Mouse (Mus musculus): ENCODE data around the gene Kif3c.
"Not testable (repeated sequence)": the region's sequence is repeated elsewhere in the genome, so short reads cannot be mapped to it uniquely, and the experiment has no call there.

The Kif3c gene

DNA sequence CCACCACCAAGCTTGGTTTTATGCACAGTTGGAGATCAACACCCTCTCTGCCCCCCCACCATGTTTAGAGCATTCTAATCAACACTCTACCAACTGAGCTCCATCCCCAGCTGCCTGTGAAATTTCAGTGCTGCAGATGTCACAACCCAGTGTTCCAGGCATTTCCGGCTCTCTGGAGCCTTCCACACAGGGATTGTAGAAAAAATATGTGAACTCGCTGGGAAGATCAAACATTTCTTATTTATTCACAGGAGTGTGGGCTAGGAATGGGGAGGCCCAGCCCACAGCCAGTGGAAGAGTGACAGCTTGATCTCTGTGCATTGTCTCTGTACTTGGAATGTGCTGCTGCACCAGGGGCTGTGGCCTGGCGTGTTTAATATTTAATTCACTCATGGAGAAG lies 3.8 kb downstream of the Kif3c start:
- DNase-seq (ENCODE audit: low read depth, low spot score) = no peak

DNA sequence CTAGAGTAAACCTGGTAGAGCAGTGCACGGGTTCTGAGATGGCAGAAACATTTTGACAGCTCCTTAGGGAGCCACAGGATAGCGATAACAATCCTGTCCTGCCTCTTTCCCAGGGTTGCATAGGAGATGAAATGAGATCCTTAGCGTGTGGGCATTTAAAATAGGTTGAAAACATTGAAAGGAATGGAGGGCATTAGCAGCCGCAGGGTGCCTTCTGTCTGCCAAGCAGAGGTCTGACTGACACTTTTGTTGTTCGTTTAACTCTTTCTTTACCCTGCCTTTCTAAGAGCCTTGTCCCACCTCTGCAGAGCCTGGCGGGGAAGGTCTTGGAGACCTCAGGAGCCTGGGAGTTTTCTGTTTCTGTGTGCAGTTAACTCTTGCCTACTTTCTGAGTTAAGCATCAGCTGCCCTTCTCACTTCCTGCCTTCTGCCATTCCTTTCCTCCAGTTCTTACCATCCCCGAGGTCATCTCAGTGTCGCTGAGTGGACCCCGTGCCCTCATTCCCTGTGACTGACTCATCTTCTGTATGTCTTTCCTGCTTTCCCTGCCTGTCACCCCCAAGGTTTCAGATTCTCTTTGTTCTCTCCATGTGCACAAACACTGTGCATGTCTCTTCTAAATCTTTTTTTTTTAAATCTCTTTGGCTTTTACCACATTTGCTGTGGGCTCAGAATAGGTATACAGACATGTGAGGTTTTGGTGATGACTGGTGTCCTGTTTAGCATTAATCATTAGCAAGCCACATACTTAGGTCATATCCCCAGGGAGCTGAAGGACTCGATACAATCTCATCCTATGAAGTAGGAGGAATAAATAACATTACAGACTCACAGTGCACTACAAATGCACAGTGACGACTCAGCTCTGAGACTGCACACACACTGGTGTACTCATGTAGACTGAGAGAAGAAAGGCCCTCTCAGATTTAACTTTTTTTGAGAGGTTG lies 6.3 kb downstream of the Kif3c start:
- DNase-seq (ENCODE audit: low read depth, low spot score) = no peak

DNA sequence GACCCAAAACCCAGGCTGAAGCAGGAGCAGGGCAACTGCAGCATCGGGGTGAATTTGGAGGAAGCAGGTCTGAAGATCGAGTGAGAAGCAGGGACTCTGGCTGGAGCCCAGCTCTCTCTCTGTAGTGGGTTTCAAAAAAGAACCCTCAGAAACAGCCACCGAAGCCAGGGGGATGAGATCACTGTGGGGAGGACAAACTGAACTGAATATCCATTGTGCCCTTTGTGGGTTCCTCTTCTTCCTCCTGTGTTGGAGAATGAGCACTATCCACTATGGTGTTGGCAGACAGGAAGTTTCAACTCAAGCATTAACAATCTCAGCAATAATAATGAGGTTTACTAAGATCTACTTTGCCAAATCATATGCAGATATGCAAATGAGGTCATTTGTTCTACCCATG lies 7.1 kb downstream of the Kif3c start:
- no peak for DNase-seq (ENCODE audit: low read depth, low spot score)

DNA sequence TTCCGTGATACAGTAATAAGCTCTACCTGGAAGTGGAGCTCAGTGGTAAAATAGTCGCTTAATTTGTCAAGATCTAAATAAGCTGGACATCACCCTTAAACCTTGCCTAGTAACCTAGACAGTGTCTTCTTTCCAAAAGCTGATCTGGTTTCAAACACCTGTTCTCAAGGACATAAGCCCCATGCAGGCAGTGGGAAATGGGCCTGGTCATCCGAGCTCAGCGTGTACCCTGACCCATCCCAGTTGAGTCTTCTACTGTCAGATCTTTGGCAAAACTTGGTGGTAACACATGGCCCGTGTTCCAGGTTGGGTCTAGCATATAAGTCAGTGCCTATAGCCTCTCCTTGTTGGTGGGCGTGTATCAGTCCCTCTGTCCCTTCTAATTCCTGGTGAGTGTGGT lies 8.6 kb downstream of the Kif3c start:
- DNase-seq (ENCODE audit: low read depth, low spot score) = no peak

DNA sequence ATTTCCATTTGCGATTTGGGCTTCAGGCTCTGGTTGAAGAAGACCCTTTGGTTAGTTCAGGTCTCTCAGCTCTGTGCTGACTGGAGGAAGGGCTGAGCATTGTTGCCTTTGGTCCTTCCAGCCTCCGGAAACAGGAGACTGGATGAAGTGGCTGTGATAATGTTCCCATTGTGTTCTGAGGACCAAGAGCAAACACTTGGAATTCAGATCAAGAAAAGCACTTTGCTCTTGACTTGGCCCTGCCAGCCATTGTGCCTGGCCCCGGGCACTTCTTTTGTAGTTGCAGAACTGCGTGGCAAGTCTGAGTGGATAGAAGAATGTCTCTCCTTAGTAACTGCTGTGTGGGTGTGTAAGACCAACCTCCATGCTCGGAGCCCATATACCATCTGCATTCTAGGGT lies 9.6 kb downstream of the Kif3c start:
- DNase-seq (ENCODE audit: low read depth, low spot score) = no peak

DNA sequence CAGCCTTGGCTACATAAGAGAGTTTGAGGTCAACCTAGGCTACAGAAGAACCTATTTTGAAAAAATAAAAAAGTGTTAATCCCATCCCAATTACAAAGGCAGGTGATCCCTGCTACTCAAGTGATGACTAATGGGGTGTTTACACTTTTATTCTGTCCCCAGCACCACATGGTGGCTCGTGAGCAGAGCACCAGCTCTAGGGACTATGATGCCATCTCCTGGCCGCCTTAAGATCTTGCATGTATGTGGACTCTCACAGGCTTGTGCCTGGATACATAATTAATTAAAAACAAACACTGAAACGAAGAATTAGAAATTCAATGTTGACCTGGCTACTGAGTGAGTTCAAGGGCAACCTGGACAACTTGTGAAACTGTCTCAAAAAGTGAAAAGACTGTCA lies 12.3 kb downstream of the Kif3c start:
- DNase-seq (ENCODE audit: low read depth, low spot score) = peak; percentile 39

DNA sequence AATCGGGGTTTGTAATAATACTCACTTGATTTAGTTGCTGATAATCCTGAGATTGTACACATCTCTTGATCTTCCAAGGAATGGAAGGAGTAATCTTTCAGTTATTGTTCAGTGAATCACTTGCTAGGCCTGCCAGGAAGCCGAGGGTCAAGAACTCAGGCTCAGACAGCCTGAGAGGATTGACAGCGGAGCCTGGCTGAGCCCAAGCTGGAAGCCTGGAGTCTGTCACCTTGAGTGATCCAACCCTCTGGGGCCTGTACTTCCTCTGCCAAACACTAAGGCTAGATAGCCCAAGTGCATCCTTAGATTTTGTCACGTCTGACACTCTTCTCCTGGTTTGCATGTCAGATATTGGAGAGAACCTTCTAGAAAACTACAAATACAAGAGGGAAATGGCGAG lies 12.8 kb downstream of the Kif3c start:
- DNase-seq (ENCODE audit: low read depth, low spot score) = no peak

DNA sequence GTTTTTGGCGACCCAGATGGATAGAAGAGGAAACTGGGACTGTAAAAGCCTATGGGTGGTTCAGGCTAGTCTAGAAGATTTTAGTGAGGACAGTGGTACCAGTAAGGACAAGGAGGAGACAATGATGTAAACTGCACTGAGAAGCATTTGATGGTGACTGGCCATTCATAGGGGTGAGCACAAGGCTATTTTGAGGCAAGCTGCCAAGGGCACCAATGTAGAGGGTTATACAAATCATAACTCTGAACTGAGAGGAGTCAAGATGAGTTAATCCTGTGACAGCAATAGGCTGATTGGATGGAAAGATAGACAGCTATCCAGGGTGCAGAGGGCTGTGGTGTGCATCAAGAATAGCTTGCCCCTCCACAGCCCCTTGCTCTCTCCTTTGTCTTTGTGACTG lies 19.9 kb downstream of the Kif3c start:
- DNase-seq (ENCODE audit: low read depth, low spot score) = no peak

DNA sequence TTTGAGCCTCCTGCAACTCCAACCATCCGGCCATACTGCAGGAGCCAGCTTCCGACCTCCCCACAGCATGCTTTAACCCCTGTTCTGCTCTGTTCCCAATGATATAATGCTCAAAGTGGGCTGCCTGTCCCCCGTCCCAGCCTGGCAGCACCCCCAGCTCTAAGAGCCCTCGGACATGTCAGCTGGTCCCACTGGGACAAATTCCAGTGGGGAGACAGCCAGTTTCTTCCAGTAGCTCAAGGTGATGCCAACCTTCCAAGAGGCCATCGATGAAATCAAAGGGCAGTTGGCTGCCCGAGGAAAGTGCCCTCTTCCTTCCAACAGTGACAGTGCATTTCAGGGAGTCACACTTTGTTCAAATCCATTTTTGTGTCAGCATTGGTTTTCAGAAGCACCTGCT lies 20.3 kb downstream of the Kif3c start:
- no peak for DNase-seq (ENCODE audit: low read depth, low spot score)

DNA sequence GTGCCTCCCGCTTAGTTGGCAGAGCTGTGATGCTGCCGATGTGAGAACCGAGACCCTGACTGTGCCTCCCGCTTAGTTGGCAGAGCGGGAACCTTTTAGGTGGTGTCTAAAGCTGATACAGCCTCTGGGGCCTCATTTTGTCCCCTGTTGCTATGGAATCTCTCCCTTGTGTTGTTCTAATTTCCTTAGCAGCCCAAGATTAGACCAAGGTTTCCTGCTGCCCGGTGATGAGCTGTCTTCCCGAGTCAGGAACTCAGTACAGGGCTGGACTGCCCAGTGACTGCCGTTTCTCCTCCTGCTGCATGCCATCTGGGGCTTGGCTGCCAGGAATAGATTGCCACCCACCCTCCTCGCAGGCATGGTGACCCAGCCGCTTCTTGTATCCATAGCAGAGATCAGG lies 21.0 kb downstream of the Kif3c start:
- DNase-seq (ENCODE audit: low read depth, low spot score) = no peak

DNA sequence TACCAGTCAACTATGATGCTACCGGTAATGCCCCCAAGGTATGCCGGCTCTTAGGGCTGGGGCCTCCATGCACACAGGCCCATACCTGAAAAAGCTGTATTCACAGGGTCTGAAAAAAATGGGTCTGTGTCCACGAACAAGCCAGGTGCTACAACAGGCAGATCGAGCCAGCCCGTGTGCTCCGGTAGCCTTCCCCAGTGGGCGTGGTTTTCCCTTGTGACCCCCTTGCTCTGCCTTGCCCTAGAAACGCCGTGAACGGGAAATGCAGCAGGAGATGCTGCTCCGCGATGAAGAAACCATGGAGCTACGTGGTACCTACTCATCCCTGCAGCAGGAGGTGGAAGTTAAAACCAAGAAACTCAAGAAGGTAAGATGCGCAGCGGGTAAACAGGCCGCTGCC lies 23.0 kb downstream of the Kif3c start:
- DNase-seq (ENCODE audit: low read depth, low spot score) = no peak

DNA sequence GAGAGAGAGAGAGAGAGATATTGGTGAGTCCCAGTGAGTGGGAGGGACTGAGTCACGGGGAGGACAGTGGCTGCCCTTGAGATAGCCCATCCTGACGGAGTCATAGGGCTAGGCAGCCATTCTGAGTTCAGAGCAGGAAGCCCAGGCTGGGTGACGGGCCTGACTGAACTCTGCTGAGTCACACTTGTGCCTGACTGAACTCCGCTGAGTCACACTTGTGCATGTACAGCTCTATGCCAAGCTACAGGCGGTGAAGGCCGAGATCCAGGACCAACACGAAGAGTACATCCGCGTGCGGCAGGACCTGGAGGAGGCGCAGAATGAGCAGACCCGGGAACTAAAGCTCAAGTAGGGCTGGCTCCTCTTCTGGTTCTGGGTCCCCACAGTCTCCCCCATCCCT lies 24.5 kb downstream of the Kif3c start:
- no peak for DNase-seq (ENCODE audit: low read depth, low spot score)

DNA sequence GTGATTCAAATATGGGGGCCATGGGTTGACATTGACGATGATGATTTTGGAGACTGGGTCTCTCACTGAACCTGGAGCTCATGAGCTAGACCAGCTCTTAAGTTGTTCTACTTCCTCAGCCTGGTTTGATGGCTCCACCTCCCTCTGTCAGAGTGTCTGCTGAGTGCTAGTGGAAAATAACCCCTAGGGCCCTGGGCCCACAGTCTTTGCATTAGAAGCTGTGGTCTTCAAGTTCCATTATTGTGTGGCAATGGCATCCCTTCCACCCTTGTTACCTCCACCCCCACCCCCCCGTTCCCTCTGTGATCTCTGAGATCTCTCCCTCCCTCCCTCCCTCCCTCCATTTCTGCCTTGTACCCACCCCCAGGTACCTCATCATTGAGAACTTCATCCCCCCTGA lies 25.1 kb downstream of the Kif3c start:
- no peak for DNase-seq (ENCODE audit: low read depth, low spot score)

DNA sequence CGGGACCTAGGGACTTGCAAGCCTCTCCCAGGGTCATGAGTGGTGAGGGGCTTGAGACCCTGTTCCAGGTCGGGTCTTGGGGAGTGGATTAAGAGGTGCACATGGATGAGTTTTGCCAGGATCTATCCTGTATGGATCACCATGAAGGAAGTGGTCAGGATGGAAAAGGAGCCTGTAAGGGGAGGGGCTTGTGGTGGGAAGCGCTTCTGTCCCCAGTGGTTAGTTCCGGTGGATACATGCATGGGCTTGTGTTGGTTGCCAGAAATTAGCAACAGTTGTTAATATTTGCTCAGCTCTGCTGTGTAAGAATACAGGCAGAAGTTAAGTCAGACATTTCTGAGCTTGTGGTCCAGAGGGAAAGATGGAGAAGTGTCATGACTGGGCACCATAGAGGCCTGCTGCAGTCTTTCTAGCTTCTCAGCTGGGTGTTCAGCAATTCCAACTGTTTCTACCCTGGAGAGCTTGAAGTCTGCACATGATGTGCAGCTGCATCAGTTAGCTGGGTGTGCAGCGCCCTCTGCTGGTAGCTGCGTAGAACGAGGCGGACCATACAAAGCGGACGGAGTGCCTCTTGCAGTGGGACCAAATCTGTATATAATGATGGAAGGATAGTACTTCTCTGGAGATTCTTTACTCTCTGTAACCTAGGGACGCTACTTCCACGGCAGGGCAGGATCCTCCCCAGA lies 25.8 kb downstream of the Kif3c start:
- DNase-seq (ENCODE audit: low read depth, low spot score) = peak; percentile 70

DNA sequence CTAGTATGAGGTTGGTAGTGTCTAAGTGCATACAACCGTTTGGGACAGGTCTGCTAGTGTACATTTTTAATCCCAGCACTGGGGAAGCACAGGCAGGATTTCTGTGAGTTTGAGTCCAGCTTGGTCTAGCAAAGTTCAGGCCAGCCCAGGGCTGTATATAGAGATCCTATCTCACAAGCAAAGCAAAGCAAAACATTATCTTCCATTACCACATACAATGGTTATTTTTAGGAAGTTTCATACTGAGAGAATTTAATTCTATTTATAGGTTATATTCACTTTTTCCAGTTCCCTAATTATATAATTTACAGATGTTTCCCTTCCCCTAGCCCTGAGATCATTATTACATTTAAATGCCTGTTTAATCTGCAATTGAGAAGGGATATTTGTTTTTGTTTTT lies 26.3 kb downstream of the Kif3c start:
- no peak for DNase-seq (ENCODE audit: low read depth, low spot score)

DNA sequence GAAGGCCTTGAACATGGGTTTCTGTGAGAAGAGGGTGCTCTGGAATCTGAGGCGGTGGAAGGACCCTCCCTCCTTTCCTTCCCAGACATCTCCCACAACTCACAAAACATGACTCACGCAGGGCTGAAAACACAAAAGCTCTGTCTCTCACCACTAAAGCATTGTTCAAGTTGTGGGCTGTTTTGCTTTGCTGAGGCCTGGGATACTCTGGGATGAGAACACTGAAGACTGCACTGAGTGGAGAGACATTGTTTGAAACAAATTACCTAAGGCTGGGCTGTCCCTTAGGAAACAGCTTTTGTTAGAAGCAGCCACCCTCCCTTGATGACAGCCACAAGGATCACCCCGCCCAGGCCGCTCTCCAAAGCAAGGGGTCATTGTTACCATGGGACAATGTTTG lies 28.2 kb downstream of the Kif3c start:
- DNase-seq (ENCODE audit: low read depth, low spot score) = no peak

DNA sequence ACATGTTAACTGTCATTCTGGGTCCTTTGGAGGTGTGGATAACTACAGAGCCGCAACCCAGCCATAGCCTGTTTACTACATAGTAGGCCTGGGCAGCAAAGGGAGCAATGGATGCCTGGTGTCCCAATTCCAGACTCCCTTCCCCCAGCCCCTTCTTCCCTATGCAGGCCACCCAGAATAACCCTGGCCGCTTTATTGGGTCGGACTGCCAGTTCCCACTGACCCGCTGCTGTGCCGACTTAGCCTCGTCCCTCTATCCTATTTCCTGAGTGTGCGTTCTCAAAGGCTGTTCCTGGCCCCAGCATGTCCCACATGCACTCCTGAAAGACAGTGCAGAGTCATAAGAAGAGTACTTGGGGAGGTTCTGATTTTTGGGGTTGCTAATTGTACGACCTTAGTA lies 32.0 kb downstream of the Kif3c start:
- no peak for DNase-seq (ENCODE audit: low read depth, low spot score)

DNA sequence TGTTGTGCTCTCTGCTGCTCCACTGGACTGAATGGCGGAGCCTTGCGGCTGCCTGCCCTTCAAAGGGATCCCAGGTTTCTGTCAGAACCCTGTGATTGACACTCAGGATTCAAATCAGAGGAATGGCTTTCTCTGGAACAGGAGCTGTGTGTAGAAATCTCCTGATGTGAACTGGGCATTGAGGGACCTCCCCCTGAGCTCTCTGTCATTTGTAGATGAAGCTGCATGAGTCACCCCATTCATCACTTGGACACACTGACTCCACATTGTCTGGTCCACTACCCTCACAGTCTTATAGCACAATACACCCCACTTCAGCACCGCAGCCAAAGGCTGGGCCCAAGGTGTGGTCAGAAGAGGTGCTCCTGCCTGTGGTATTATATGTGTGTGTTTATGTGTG lies 40.7 kb downstream of the Kif3c start:
- not testable (repeated sequence) for DNase-seq (ENCODE audit: low read depth, low spot score)

DNA sequence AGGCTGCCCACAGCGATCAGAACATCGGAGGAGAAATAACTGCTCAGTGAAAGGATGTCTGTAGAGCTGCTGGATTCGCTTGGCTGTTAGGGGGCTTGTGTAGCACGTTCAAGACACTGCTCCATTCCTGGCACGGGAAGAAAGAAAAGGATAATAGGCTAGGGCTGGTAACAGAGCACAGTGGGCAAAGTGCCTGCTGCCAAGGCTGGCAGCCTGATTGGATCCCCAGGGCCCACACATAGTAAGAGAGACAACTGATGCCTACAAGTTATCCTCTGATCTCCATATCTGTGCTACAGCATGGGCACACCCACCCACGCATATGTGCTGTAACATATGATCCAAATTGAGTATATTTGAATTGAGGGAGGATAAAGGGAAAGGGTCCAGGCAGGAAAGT lies 41.7 kb downstream of the Kif3c start:
- no peak for DNase-seq (ENCODE audit: low read depth, low spot score)

DNA sequence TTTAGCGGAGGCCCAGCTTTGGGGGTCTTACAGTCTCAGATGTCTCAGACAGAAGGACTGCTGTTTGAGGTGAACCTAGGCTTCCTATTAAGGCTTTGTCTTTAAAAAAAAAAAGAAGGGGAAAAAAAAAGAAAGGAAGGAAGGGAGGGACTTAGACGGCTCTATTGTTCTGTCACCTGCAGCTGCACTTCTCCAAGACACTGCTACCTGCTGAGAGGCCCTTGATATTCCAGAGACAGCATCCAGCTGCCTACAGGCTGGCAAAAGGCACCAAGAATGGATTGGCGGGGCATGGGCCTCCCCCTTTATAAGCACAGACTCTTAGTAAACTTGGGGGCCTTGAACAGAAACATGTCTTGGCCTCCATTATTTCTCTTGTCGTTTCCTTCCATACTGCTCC lies 50.0 kb downstream of the Kif3c start:
- no peak for DNase-seq (ENCODE audit: low read depth, low spot score)

DNA sequence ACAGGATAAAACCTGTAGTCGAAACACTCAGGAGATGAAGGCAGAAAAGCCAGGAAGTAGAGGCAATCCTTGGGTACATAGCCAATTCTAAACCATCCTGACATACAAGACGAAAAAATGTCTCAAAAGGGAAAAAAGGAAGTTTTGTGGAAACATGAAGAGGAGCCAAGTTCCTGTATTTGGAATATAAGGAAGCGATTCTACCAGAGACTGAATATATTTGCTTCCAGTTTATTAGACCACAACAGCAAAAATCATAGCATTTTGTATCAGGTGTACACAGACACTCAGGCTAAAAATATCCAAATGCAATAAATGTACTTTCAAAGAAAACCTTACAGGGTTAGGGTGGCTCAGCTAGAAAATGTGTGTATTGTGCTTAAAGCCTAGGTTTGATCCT lies 53.8 kb downstream of the Kif3c start:
- DNase-seq (ENCODE audit: low read depth, low spot score) = no peak

DNA sequence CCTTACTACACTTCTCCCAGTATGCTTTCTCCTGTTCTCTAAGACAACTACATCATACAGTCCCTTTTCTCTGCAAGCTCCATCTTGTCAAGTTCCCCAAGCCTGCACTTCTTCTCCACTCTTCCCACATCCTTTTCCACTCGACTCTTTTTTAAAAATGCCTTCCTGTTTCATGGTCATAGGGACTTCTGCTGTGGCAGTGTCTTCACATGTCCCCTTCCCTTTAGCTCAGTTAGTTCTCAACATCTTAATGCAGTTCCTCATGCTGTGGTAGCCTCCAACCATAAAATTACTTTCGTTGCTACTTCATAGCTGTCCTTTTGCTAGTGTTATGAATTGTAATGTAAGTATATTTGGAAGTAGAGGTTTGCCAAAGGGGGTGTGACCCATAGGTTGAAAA lies 55.6 kb downstream of the Kif3c start:
- no peak for DNase-seq (ENCODE audit: low read depth, low spot score)

DNA sequence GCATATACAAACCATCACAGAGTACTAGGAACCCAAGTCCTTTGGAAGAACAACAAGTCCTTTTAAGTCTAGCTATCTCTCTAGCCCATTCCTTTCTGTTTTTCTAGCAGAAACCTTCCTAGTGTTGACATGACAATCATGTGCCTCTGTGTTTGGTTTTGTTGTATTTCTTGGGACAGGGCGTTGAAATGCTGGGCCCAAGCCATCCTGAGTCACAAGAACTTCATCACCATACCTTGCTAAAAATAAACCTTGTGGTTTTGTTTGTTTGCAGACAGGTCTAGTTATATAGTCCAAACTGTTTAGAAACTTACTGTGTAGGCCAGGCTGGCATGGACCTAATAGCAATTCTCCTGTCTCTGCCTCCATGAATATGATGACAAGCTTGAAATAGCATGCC lies 57.9 kb downstream of the Kif3c start:
- DNase-seq (ENCODE audit: low read depth, low spot score) = no peak
